Mouse (Mus musculus): Measurements from ENCODE around the gene Trh. TPM values are rescaled to one million over a fixed set of nuclear protein-coding genes. Genes with fewer than 3 reads are reported as not detected.
A peak's percentile ranks its signal among the peaks of the same experiment; 100 is the strongest.

Gene Trh
- polyA plus RNA-seq, 1 experiment from 2014 or later, result 1.1 TPM

GRCm38 (mm10) chr6:92231356-92231755 is 13.1 kb downstream of the Trh start:
- Histone ChIP-seq H3K27me3 (replicated peaks; ENCODE audit: control insufficient read depth, insufficient read depth, low read length) (no peaks in the 10 kb centered on the region), H3K4me1 (replicated peaks; ENCODE audit: control insufficient read depth, insufficient read depth, low read length) (no peaks in the 10 kb centered on the region), H3K4me2 (replicated peaks; ENCODE audit: low read depth) (no peak overlapping the region), H3K27ac (ENCODE audit: low read depth, low read length) (no peak overlapping the region), H3K4me3 (ENCODE audit: low read depth, low read length) (no peak overlapping the region), H3K9me3 (ENCODE audit: control insufficient read depth) (no peaks in the 10 kb centered on the region), H3K9ac (ENCODE audit: low read depth, low read length) (no peak overlapping the region), H3K36me3 (ENCODE audit: control insufficient read depth, insufficient read depth) (no peaks in the 10 kb centered on the region)
- TF ChIP-seq CTCF (IDR thresholded peaks at IDR 0.05; ENCODE audit: low read depth), result no peak
- ATAC-seq, result no peak
- 44% methylated on average over 1 of the region's 1 CpGs for WGBS

GRCm38 (mm10) chr6:92229586-92229985 is 14.9 kb downstream of the Trh start:
- Histone ChIP-seq H3K4me1 (replicated peaks; ENCODE audit: control insufficient read depth, insufficient read depth, low read length) (no peaks in the 10 kb centered on the region), H3K9ac (ENCODE audit: low read depth, low read length) (no peak overlapping the region), H3K9me3 (ENCODE audit: control insufficient read depth) (no peaks in the 10 kb centered on the region), H3K27ac (ENCODE audit: low read depth, low read length) (no peak overlapping the region), H3K4me2 (replicated peaks; ENCODE audit: low read depth) (no peak overlapping the region), H3K36me3 (ENCODE audit: control insufficient read depth, insufficient read depth) (no peaks in the 10 kb centered on the region), H3K27me3 (replicated peaks; ENCODE audit: control insufficient read depth, insufficient read depth, low read length) (no peaks in the 10 kb centered on the region), H3K4me3 (ENCODE audit: low read depth, low read length) (no peak overlapping the region)
- no peak for ATAC-seq
- no peak for TF ChIP-seq CTCF (IDR thresholded peaks at IDR 0.05; ENCODE audit: low read depth)
- WGBS, result 84% methylated on average over 2 of the region's 2 CpGs

GRCm38 (mm10) chr6:92229103-92229502 is 15.3 kb downstream of the Trh start:
- no peaks in the 10 kb centered on the region for H3K4me1 ChIP-seq (replicated peaks; ENCODE audit: control insufficient read depth, insufficient read depth, low read length)
- no peaks in the 10 kb centered on the region for H3K36me3 ChIP-seq (ENCODE audit: control insufficient read depth, insufficient read depth)
- no peak overlapping the region for H3K27ac ChIP-seq (ENCODE audit: low read depth, low read length)
- no peak overlapping the region for H3K4me3 ChIP-seq (ENCODE audit: low read depth, low read length)
- TF ChIP-seq CTCF (IDR thresholded peaks at IDR 0.05; ENCODE audit: low read depth), result no peak
- no peak for ATAC-seq
- no peak overlapping the region for H3K4me2 ChIP-seq (replicated peaks; ENCODE audit: low read depth)
- no peaks in the 10 kb centered on the region for H3K27me3 ChIP-seq (replicated peaks; ENCODE audit: control insufficient read depth, insufficient read depth, low read length)
- no peaks in the 10 kb centered on the region for H3K9me3 ChIP-seq (ENCODE audit: control insufficient read depth)
- no peak overlapping the region for H3K9ac ChIP-seq (ENCODE audit: low read depth, low read length)

- Histone ChIP-seq H3K36me3 (ENCODE audit: control insufficient read depth, insufficient read depth) (no peaks in the 10 kb centered on the region), H3K27me3 (replicated peaks; ENCODE audit: control insufficient read depth, insufficient read depth, low read length) (no peaks in the 10 kb centered on the region), H3K4me2 (replicated peaks; ENCODE audit: low read depth) (no peak overlapping the region), H3K4me3 (ENCODE audit: low read depth, low read length) (no peak overlapping the region), H3K4me1 (replicated peaks; ENCODE audit: control insufficient read depth, insufficient read depth, low read length) (no peaks in the 10 kb centered on the region), H3K9me3 (ENCODE audit: control insufficient read depth) (no peaks in the 10 kb centered on the region), H3K27ac (ENCODE audit: low read depth, low read length) (no peak overlapping the region), H3K9ac (ENCODE audit: low read depth, low read length) (no peak overlapping the region)
- WGBS, result 83% methylated on average over 1 of the region's 1 CpGs
- TF ChIP-seq CTCF (IDR thresholded peaks at IDR 0.05; ENCODE audit: low read depth), result no peak
- no peak for ATAC-seq
These were observed 19.5 kb downstream of the Trh start for GRCm38 (mm10) chr6:92224981-92225380.

- no peak for ATAC-seq
- Histone ChIP-seq H3K4me2 (replicated peaks; ENCODE audit: low read depth) (no peak overlapping the region), H3K27me3 (replicated peaks; ENCODE audit: control insufficient read depth, insufficient read depth, low read length) (no peaks in the 10 kb centered on the region), H3K4me1 (replicated peaks; ENCODE audit: control insufficient read depth, insufficient read depth, low read length) (no peaks in the 10 kb centered on the region), H3K4me3 (ENCODE audit: low read depth, low read length) (no peak overlapping the region), H3K27ac (ENCODE audit: low read depth, low read length) (no peak overlapping the region), H3K9ac (ENCODE audit: low read depth, low read length) (no peak overlapping the region), H3K9me3 (ENCODE audit: control insufficient read depth) (no peaks in the 10 kb centered on the region), H3K36me3 (ENCODE audit: control insufficient read depth, insufficient read depth) (no peaks in the 10 kb centered on the region)
- WGBS, result 80% methylated on average over 3 of the region's 3 CpGs
- no peak for TF ChIP-seq CTCF (IDR thresholded peaks at IDR 0.05; ENCODE audit: low read depth)
These were observed 22.4 kb downstream of the Trh start for GRCm38 (mm10) chr6:92222021-92222420.

GRCm38 (mm10) chr6:92221604-92222003 is 22.8 kb downstream of the Trh start:
- H3K36me3 ChIP-seq (ENCODE audit: control insufficient read depth, insufficient read depth), result no peaks in the 10 kb centered on the region
- ATAC-seq, result no peak
- no peaks in the 10 kb centered on the region for H3K9me3 ChIP-seq (ENCODE audit: control insufficient read depth)
- no peak overlapping the region for H3K9ac ChIP-seq (ENCODE audit: low read depth, low read length)
- no peak overlapping the region for H3K4me2 ChIP-seq (replicated peaks; ENCODE audit: low read depth)
- no peak overlapping the region for H3K27ac ChIP-seq (ENCODE audit: low read depth, low read length)
- H3K27me3 ChIP-seq (replicated peaks; ENCODE audit: control insufficient read depth, insufficient read depth, low read length), result no peaks in the 10 kb centered on the region
- H3K4me1 ChIP-seq (replicated peaks; ENCODE audit: control insufficient read depth, insufficient read depth, low read length), result no peaks in the 10 kb centered on the region
- TF ChIP-seq CTCF (IDR thresholded peaks at IDR 0.05; ENCODE audit: low read depth), result no peak
- no peak overlapping the region for H3K4me3 ChIP-seq (ENCODE audit: low read depth, low read length)
- WGBS, result 69% methylated on average over 6 of the region's 6 CpGs

GRCm38 (mm10) chr6:92219445-92219844 is 25.0 kb downstream of the Trh start:
- Histone ChIP-seq H3K9me3 (ENCODE audit: control insufficient read depth) (no peaks in the 10 kb centered on the region), H3K27me3 (replicated peaks; ENCODE audit: control insufficient read depth, insufficient read depth, low read length) (no peaks in the 10 kb centered on the region), H3K4me1 (replicated peaks; ENCODE audit: control insufficient read depth, insufficient read depth, low read length) (no peaks in the 10 kb centered on the region; the same call in 1 of the 2 replicates), H3K4me3 (ENCODE audit: low read depth, low read length) (no peak overlapping the region), H3K9ac (ENCODE audit: low read depth, low read length) (no peak overlapping the region), H3K36me3 (ENCODE audit: control insufficient read depth, insufficient read depth) (no peaks in the 10 kb centered on the region), H3K4me2 (replicated peaks; ENCODE audit: low read depth) (no peak overlapping the region), H3K27ac (ENCODE audit: low read depth, low read length) (no peak overlapping the region)
- peak; percentile 82 for TF ChIP-seq CTCF (IDR thresholded peaks at IDR 0.05; ENCODE audit: low read depth)
- WGBS, result 33% methylated on average over 3 of the region's 3 CpGs
- ATAC-seq, result peak; percentile 60

Measured in intestine, postnatal 0 days (tissue).